In genomic region chr9:14662876-14663275, GRCm38 (mm10) we compare ENCODE assay signal across 14 mouse cellular contexts. TPM values are rescaled to one million over a fixed set of nuclear protein-coding genes. Genes with fewer than 3 reads are reported as not detected.
DNase-seq lines count a peak whose midpoint lies in the region; ATAC-seq and TF ChIP-seq lines count a peak whose summit lies in the region.
"Had no signal": no experiment of that assay in that cellular context is flagged by ENCODE, and none has a peak within 500 bp of the region (broad histone marks: within the 10 kb centered on the region; RNA-seq: fewer than 3 reads in every experiment).

No protein-coding gene starts in this region.

- no peaks in the 10 kb centered on the region for H3K36me3 ChIP-seq in ES-Bruce4 (ENCODE audit: control insufficient read depth, insufficient read depth, low read length, poor library complexity, severe bottlenecking)
- no peaks in the 10 kb centered on the region for H3K36me3 ChIP-seq in forebrain, embryonic 16.5 days (ENCODE audit: control insufficient read depth, insufficient read depth)
- H3K36me3 ChIP-seq: heart, embryonic 10.5 days; liver, embryonic 15.5 days; midbrain, embryonic 12.5 days had no signal

- H3K4me2 ChIP-seq in forebrain, embryonic 16.5 days (ENCODE audit: low read length) = no peak overlapping the region
- H3K4me2 ChIP-seq: liver, embryonic 15.5 days; midbrain, embryonic 12.5 days had no signal

- no peaks in the 10 kb centered on the region for H3K9me3 ChIP-seq in ES-Bruce4 (replicated peaks; ENCODE audit: control insufficient read depth, insufficient read depth, low read length, poor library complexity, severe bottlenecking)
- H3K9me3 ChIP-seq in forebrain, embryonic 16.5 days (ENCODE audit: control insufficient read depth, low read length) = no peaks in the 10 kb centered on the region
- H3K9me3 ChIP-seq: heart, embryonic 10.5 days; liver, embryonic 15.5 days; midbrain, embryonic 12.5 days had no signal

- TF ChIP-seq CTCF in ES-Bruce4 (IDR thresholded peaks at IDR 0.05; ENCODE audit: low read depth, low read length) = no peak

- H3K9ac ChIP-seq in ES-Bruce4 (ENCODE audit: low read depth, poor library complexity, severe bottlenecking) = peak overlapping the region; percentile 14; the same call in 1 of the 2 replicates
- no peak overlapping the region for H3K9ac ChIP-seq in forebrain, embryonic 16.5 days (replicated peaks; ENCODE audit: low read depth, low read length)
- H3K9ac ChIP-seq: liver, embryonic 15.5 days; midbrain, embryonic 12.5 days had no signal

- DNase-seq in Muller cell, postnatal 12 days (ENCODE audit: inconsistent ontology term) = peak; percentile 17
- DNase-seq in fat pad, adult 2 months (ENCODE audit: extremely low read depth, low read depth, low spot score) = peak; percentile 71
- DNase-seq in skeletal muscle tissue, adult 2 months (ENCODE audit: low read depth, low spot score) = peak; percentile 87
- no peak for DNase-seq in kidney, adult 8-10 months
- DNase-seq in kidney, adult 11 months = no peak
- DNase-seq: adrenal gland, postnatal 25 days; kidney, postnatal 10 days; right cerebral cortex, postnatal 4 days had no signal

- no peak for TF ChIP-seq EP300 in ES-Bruce4 (IDR thresholded peaks at IDR 0.05; ENCODE audit: insufficient read depth, low read depth, low read length)

- ATAC-seq in forebrain, embryonic 16.5 days = no peak

- TF ChIP-seq POLR2A in ES-Bruce4 (IDR thresholded peaks at IDR 0.05; ENCODE audit: insufficient read depth, low read length) = no peak

- peak overlapping the region; percentile 57; the same call in 1 of the 2 replicates for H3K27ac ChIP-seq in ES-Bruce4 (ENCODE audit: insufficient read depth, low read length)
- no peak overlapping the region for H3K27ac ChIP-seq in forebrain, embryonic 16.5 days (ENCODE audit: low read length)
- H3K27ac ChIP-seq: liver, embryonic 15.5 days; midbrain, embryonic 12.5 days had no signal

- peaks cover 1% of the 10 kb centered on the region for H3K4me1 ChIP-seq in ES-Bruce4 (ENCODE audit: control insufficient read depth, insufficient read depth, low read length)
- H3K4me1 ChIP-seq in forebrain, embryonic 16.5 days (replicated peaks; ENCODE audit: control insufficient read depth, insufficient read depth, low read length) = no peaks in the 10 kb centered on the region
- H3K4me1 ChIP-seq: liver, embryonic 15.5 days; midbrain, embryonic 12.5 days had no signal

- H3K27me3 ChIP-seq in ES-Bruce4 (ENCODE audit: control insufficient read depth, insufficient read depth, low read length, poor library complexity, severe bottlenecking) = no peaks in the 10 kb centered on the region
- H3K27me3 ChIP-seq in forebrain, embryonic 16.5 days (replicated peaks; ENCODE audit: control insufficient read depth, insufficient read depth, low read length) = no peaks in the 10 kb centered on the region
- H3K27me3 ChIP-seq: CH12.LX; liver, embryonic 15.5 days; midbrain, embryonic 12.5 days had no signal

- WGBS in forebrain, embryonic 16.5 days = 64% methylated on average over 7 of the region's 7 CpGs

- H3K4me3 ChIP-seq in ES-Bruce4 (ENCODE audit: low read depth, low read length) = peak overlapping the region; percentile 31; the same call in 1 of the 2 replicates
- H3K4me3 ChIP-seq in forebrain, embryonic 16.5 days (replicated peaks; ENCODE audit: low read length) = no peak overlapping the region
- H3K4me3 ChIP-seq: heart, embryonic 10.5 days; liver, embryonic 15.5 days; midbrain, embryonic 12.5 days had no signal

RNA-seq across cellular contexts. Expression of gene Amotl1, which starts 18.0 kb away (rescaled TPM):
- 36.0 and 40.6 TPM in 2 replicates for polyA plus RNA-seq in ES-Bruce4 (2011; ENCODE audit: insufficient read depth, insufficient read length, low read depth, missing spikeins)
- 9.9 and 10.4 TPM in 2 replicates for polyA plus RNA-seq in forebrain, embryonic 16.5 days (2015; fragmentation: Nextera tagmentation; extraction: Ambion mirVana)

Comparison
In these comparisons a context has a peak if more than half of its experiments do, and no peak if none do; other contexts are left out.
1. DNase-seq: peak in Muller cell, postnatal 12 days (single experiment), fat pad, adult 2 months (single experiment) and skeletal muscle tissue, adult 2 months (single experiment); none in kidney, adult 8-10 months (0 of 2) and kidney, adult 11 months (single experiment).